Mouse (Mus musculus) embryonic fibroblast, embryonic 13.5 days (primary cell): ENCODE data around the gene Tab1. TPM values are rescaled to one million over a fixed set of nuclear protein-coding genes. Genes with fewer than 3 reads are reported as not detected.
A peak's percentile ranks its signal among the peaks of the same experiment; 100 is the strongest.

Source experiments
- H3K27ac ChIP-seq: 2 replicates; pipeline ENCODE4 v1.5.1; 2012; ENCODE audit warnings: low read length, control low read depth, inconsistent platforms; ENCODE audit not compliant: insufficient read depth
- H3K4me1 ChIP-seq: 2 replicates; pipeline ENCODE4 v1.6.1; 2011; ENCODE audit warnings: low read length; ENCODE audit not compliant: control insufficient read depth, insufficient read depth
- H3K4me3 ChIP-seq: 2 replicates; pipeline ENCODE4 v1.5.1; 2011; ENCODE audit warnings: mild to moderate bottlenecking, control low read depth, low read length; ENCODE audit not compliant: insufficient read depth
- CTCF ChIP-seq: IDR thresholded peaks from 2 replicates; pipeline ENCODE4 v1.5.1; 2011; ENCODE audit warnings: mild to moderate bottlenecking, control low read depth, low read length, moderate library complexity, borderline replicate concordance; ENCODE audit not compliant: insufficient read depth
- POLR2A ChIP-seq: IDR thresholded peaks from 2 replicates; pipeline ENCODE4 v1.6.1; 2011; ENCODE audit warnings: low read depth, mild to moderate bottlenecking, control low read depth, low read length, moderate library complexity
- polyA plus RNA-seq: library from polyadenylated mRNA; stranded (reverse); fragments of >200 nt; gene quantifications from 2 replicates; pipeline ENCODE4 v1.2.4, GENCODE M21; 2011; ENCODE audit warnings: low read depth; ENCODE audit not compliant: missing spikeins, insufficient read length

Tab1 gene
- polyA plus RNA-seq, 1 experiment: 12.2 TPM

DNA sequence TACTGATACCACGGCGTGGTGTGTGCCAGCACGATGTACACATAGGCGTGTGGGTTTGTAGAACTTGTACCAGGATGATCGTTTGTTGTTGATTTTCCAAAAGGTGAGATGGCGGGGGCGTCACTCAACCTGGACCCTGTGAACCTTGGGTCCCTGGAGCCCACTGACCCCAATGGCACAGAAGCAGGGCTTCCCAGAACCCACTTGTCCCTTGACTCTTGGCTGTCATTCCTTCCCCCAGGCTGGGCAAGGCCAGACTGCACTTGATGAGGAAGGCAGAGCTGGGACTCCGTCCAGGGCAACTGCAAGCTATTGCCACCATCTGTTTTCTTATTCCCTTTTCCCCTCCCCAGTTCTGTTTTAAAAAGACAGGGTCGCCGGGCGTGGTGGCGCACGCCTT is 38.7 kb upstream of the Tab1 start:
- Histone ChIP-seq H3K4me3 (no peak overlapping the region), H3K4me1 (peaks cover 9% of the 10 kb centered on the region), H3K27ac (no peak overlapping the region)
- TF ChIP-seq POLR2A (no peak), CTCF (no peak)

DNA sequence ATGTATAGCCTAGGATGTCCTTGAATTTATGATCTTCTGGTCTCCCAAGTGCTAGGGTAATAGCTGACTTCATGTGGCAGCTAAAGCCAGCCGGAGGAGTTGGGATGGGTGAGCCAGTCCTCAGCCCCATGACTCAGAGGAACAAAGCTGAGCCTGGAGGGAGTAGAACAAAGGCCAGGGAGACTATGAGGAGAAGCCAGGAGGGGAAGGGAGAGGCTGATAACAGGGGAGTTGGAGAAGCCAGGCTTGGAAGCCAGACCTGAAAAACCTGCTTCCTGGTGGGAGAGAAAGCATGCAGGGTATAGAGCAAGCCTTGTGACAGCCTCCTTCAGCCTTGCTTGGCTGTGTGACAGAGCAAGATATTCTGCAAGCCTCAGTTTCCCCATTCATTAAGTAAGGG is 37.3 kb upstream of the Tab1 start:
- TF ChIP-seq POLR2A (no peak), CTCF (no peak)
- no peak overlapping the region for H3K27ac ChIP-seq
- H3K4me1 ChIP-seq: peaks cover 9% of the 10 kb centered on the region
- no peak overlapping the region for H3K4me3 ChIP-seq

DNA sequence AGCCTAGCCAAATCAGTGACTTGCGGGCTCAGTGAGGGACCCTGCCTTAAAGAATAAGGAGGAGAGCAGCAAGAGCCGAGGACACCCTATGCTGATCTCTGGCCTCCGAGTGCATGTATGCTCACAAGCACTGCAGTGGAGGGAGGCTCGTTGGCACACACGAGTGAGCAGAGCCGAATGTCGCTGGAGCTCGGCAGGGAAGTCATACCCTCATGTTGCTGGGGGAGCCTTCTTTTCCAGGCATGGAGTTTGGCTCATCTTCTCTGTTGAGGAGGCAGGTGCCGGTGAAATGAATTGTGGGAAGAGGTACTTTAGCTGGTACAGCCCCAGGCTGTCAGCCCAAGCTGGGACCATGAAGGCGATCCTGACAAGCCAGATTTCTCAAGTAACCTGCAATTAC is 36.5 kb upstream of the Tab1 start:
- TF ChIP-seq POLR2A: no peak
- no peak for TF ChIP-seq CTCF
- H3K4me3 ChIP-seq: no peak overlapping the region
- H3K27ac ChIP-seq: no peak overlapping the region
- H3K4me1 ChIP-seq: peaks cover 9% of the 10 kb centered on the region

DNA sequence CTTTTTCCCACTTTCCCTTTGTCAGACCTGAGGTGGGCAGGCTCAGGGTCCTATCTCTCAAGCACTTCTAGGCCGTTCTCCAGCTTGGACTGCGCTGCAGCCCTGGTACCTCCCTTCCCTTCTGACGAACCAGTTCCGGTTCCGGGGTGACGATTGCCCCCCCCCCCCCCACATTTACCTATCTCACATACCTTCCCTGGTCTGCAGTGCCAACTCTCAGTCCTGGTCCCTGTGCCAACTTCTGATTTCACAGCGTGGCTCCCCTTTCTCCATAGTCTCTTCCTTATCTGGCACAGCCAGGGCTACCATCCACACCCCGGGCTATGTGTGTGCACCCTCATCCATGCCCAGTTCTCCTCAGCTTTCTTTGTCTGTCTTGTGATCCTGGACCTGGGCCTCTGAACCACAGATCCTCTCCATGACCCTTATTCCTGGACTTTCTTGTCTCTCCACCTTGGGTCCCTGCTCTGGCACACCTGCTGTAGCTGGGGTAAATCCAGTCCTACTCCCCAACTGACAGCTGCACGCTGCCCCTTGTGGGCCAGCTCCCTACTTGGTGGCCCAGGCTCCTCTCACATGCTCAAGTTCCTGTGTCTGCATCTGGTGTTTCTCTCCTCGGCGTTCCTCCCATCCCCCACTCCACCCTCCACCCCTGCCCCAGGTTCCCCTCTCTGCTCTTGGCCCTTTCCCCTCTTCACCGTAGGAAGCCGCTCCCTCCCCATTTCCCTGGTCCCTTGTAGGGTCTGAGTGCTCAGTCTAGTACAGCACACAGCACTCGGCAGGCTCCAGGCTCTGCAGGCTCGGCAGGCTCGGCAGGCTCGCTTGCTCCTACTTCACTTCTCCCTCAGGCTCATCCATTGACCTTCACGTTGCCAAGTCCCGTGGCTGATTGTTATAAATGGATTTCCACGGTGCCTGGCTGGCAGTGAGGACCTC is 35.7 kb upstream of the Tab1 start:
- TF ChIP-seq CTCF (no peak), POLR2A (no peak)
- Histone ChIP-seq H3K4me1 (peaks cover 9% of the 10 kb centered on the region), H3K4me3 (no peak overlapping the region), H3K27ac (no peak overlapping the region)

DNA sequence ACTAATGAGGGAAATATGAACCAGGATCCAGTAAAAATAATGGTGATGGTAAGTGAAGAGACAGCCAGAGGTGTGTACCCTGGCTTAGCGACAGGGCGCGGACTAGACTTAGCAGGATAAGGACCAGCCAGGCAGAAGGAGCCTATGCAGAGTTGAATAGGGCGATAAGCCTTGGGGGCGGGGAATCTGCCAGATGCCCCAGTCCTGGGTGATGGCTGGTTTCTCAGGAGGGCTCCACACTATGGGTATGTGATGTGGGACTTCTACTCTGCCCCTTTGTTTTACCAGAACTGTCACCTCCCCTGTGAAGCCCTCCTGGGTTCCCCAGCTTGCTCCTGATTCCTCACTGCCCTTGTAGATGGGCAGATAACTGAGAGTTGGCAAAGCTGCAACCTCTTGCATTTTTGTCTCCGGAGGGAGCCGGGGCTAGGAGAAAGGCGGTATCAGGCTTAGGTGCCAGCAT is 34.9 kb upstream of the Tab1 start:
- Histone ChIP-seq H3K4me1 (peaks cover 9% of the 10 kb centered on the region), H3K27ac (no peak overlapping the region), H3K4me3 (no peak overlapping the region)
- no peak for TF ChIP-seq CTCF
- TF ChIP-seq POLR2A: no peak

DNA sequence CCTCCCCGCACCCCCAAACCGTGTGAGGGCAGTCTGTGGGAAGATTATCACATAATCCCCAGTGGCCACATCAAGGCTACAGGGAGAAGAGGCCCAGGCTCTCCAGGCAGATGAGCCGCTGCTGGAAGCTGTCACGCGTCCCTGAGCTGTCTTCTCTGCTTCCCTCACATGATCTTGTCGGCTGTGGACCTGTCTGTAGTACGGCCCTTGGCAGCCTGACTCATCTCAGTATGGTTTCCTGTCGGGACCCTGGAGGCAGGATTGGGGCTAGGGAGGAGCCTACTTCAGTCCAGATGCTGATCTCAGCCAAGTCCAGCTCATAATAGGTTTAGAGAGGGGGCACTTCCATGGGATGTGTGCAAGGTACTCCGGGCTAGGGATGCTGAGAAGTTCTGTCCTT is 34.1 kb upstream of the Tab1 start:
- Histone ChIP-seq H3K4me1 (peaks cover 9% of the 10 kb centered on the region), H3K27ac (no peak overlapping the region), H3K4me3 (no peak overlapping the region)
- no peak for TF ChIP-seq CTCF
- TF ChIP-seq POLR2A: peak; percentile 47; the same call in 1 of the 2 replicates

DNA sequence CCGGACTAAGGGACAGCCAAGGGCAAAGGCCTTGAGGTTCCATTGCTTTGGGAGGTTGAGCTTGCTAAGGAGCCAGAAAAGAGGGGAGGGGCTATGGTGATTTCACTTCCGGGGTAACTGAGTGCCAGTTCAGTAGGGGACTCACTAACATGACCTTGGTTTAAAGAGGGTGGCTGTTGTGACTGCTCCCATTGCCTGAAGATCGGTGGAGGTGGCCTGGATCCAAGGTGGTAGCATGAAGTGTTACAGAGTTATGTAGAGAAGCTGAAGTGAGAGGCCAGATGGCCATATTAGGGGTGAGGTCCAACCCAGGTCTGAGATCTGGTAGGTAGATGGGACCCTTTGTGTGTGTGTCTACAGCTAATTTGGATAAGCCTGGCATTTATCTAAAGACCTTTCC is 33.5 kb upstream of the Tab1 start:
- TF ChIP-seq CTCF (no peak), POLR2A (no peak)
- Histone ChIP-seq H3K4me1 (peaks cover 9% of the 10 kb centered on the region), H3K27ac (no peak overlapping the region), H3K4me3 (no peak overlapping the region)

DNA sequence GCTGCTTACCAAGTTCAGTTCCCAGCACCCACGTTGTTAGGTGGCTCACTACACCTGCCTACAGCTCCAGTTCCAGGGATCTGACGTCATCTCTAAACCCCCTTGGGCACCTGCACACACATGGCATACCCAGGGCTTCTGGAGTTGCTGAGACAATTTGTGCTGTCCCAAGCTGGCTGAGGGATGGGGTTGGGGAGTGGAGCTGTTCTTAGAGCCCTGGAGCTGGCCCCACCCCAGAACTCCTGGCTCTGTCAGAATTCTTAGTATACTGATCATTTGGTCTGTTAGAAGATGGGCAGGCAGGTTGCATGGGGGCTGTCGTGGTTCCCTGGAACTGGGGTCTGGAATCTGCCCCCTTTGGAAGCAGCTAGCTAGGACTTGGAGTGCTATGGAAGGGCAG is 32.7 kb upstream of the Tab1 start:
- no peak overlapping the region for H3K4me3 ChIP-seq
- TF ChIP-seq POLR2A (no peak), CTCF (no peak)
- peaks cover 9% of the 10 kb centered on the region for H3K4me1 ChIP-seq
- no peak overlapping the region for H3K27ac ChIP-seq

DNA sequence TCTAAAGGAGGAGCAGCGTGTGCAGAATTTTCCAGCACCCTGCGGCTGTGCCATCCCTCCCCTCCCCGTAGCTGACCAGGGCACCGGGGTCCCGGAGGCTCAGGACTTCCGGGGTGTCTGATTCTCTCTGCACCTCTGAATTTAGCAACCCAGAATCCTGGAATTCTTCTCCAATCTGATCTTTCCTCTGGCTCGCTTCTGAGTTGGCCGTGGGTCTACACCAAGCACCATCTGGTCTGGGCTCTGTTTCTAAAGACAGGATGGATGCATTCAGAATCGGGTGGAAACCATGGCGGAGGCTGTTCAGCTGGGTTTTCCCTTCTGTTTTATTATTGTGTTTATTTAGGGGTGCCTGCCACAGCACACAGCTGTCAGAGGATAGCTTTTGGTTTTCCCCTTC is 32.1 kb upstream of the Tab1 start:
- H3K4me3 ChIP-seq: no peak overlapping the region
- TF ChIP-seq CTCF (no peak), POLR2A (no peak)
- peaks cover 9% of the 10 kb centered on the region for H3K4me1 ChIP-seq
- no peak overlapping the region for H3K27ac ChIP-seq

DNA sequence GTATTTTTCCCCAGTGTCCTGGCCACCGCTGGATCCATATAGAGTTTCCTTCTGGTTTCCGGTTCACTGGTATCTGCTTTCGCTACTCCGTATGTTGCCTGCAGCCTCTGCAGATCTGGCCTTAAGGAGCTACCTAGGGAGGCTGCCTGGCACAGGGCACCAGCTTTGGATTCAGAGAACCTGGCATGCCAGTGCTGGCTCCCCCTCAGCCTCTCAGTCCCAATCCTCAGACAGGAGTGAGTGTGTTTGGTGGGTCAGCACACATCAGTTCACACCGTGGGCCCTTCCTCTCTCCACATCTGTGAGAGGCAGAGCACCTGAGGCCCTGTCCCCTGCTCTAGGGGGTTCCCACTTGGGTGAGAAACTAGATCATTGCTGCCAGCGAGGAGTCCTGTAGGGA is 31.4 kb upstream of the Tab1 start:
- no peak overlapping the region for H3K4me3 ChIP-seq
- H3K27ac ChIP-seq: no peak overlapping the region
- H3K4me1 ChIP-seq: peaks cover 9% of the 10 kb centered on the region
- TF ChIP-seq CTCF (no peak), POLR2A (no peak)

DNA sequence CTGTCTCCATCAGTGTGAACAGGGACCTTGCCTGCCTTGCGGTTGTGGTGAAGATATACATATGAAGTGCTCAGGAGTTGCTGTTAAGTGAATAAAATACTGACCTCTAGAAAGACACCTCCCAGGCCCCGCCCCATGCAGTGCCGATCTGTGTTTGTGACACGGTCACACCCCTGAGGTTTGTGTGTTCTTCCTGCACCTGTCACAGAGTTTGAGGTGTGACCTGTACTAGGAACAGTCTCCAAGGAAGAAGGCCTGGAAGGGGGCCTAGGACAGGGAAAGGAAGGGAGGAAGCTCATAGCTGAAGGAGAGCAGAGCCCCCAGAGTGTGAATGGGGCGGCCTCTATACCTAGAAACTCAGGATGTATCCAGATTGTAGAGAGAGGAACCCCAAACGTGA is 30.4 kb upstream of the Tab1 start:
- no peak overlapping the region for H3K4me3 ChIP-seq
- no peak overlapping the region for H3K27ac ChIP-seq
- TF ChIP-seq CTCF (no peak), POLR2A (no peak)
- peaks cover 9% of the 10 kb centered on the region for H3K4me1 ChIP-seq
